Mouse (Mus musculus) hindbrain, embryonic 14.5 days (tissue): ENCODE data around the gene Akap7. TPM values are rescaled to one million over a fixed set of nuclear protein-coding genes. Genes with fewer than 3 reads are reported as not detected.
"Not testable (repeated sequence)": the region's sequence is repeated elsewhere in the genome, so short reads cannot be mapped to it uniquely, and the experiment has no call there.

Source experiments
- ATAC-seq: fragments of 200-750 bp; cut with Nextera tagmentation; 2 replicates; pipeline ENCODE4 v1.8.0; 2017; ENCODE audit warnings: moderate number of reproducible peaks, mild to moderate bottlenecking, moderate TSS enrichment, moderate library complexity; ENCODE audit not compliant: low FRiP score
- DNase-seq: peaks from one replicate; pipeline ENCODE4 v3.0.0-alpha.2; 2015; ENCODE audit warnings: low spot score
- H3K27ac ChIP-seq: fragments of 300-500 bp; sonication (generic); 2 replicates; pipeline ENCODE4 v1.5.1; 2014; ENCODE audit warnings: mild to moderate bottlenecking, moderate library complexity
- H3K27me3 ChIP-seq: fragments of 300-500 bp; sonication (generic); 2 replicates; pipeline ENCODE4 v1.6.1; 2014; ENCODE audit warnings: mild to moderate bottlenecking, low read length, mixed read lengths; ENCODE audit not compliant: control insufficient read depth, insufficient read depth
- H3K36me3 ChIP-seq: fragments of 300-500 bp; sonication (generic); replicated peaks from 2 replicates; pipeline ENCODE4 v1.6.1; 2014; ENCODE audit not compliant: control insufficient read depth, insufficient read depth
- H3K4me1 ChIP-seq: fragments of 300-500 bp; sonication (generic); replicated peaks from 2 replicates; pipeline ENCODE4 v1.6.1; 2014; ENCODE audit warnings: antibody characterized with exemption, low read length, mixed read lengths; ENCODE audit not compliant: control insufficient read depth, insufficient read depth
- H3K4me2 ChIP-seq: fragments of 300-500 bp; sonication (generic); replicated peaks from 2 replicates; pipeline ENCODE4 v1.6.1; 2014; ENCODE audit warnings: mild to moderate bottlenecking, moderate library complexity
- H3K4me3 ChIP-seq: fragments of 300-500 bp; sonication (generic); replicated peaks from 2 replicates; pipeline ENCODE4 v1.5.1; 2014; ENCODE audit warnings: mild to moderate bottlenecking, low read length
- H3K9ac ChIP-seq: fragments of 300-500 bp; sonication (generic); 2 replicates; pipeline ENCODE4 v1.6.1; 2014
- H3K9me3 ChIP-seq: fragments of 300-500 bp; sonication (generic); 2 replicates; pipeline ENCODE4 v1.6.1; 2016; ENCODE audit warnings: low read length; ENCODE audit not compliant: control insufficient read depth
- WGBS: fragments of 180-500 bp; shearing (Covaris S2); extraction: QIAGEN DNeasy Blood & Tissue Kit; methylation state at CpG from one replicate; pipeline ENCODE4 v1.1.7; 2014; 5-methylcytosine and 5-hydroxymethylcytosine counted together
- polyA plus RNA-seq: library from polyadenylated mRNA; unstranded; fragments of >200 nt; fragmentation: Nextera tagmentation; extraction: Ambion mirVana; gene quantifications from 2 replicates; pipeline ENCODE4 v1.2.1, GENCODE M21; 2014

Gene Akap7
- polyA plus RNA-seq, 1 experiment from 2014 or later: 48.8 TPM

DNA sequence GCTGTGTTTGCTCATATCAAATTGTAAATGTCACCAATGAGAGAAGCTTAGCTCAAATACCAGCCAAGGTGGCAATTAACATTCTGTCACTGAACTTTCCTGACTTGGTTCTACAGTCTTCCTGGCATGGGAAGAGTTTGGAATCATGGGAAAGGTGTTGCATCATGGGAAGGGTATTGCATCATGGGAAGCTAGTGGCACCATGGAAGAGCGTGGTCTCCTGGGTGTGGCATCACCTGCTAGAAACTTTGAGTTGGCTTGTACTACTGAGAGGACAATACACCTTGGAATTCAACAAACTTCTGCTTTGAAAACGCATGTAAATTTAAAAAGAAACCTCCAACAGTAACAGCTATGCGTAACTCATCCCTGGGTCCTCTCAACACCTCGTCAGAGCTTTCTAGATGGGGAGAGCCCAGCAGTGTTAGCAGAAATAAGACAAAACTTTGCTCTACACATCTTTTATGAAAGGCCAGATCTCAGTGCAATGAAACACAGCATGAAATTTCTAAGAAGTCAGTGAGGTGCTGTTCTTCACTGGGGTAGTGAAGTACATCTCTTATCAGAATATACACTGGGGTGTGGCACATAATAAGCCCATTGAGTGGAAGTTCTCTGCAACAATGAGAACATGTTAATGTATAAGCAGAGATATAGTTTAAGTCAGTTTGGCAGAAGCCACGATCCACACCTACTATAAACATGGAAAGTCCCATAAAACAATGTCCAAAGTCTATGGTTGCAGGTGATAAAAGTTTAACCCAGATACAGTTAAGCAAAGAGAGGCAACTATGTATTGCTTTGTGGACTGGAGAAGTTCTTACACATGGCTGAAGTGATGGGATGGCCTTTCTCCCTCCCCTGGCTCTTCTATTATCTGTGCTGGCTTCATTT, 115.2 kb downstream of the Akap7 start:
- Histone ChIP-seq H3K4me2 (no peak overlapping the region), H3K27me3 (no peaks in the 10 kb centered on the region), H3K9ac (no peak overlapping the region), H3K9me3 (no peaks in the 10 kb centered on the region), H3K4me3 (no peak overlapping the region), H3K36me3 (no peaks in the 10 kb centered on the region), H3K27ac (no peak overlapping the region), H3K4me1 (no peaks in the 10 kb centered on the region)
- DNase-seq (no peak), ATAC-seq (no peak)
- 91% methylated on average over 5 of the region's 5 CpGs for WGBS

- Histone ChIP-seq H3K27ac (no peak overlapping the region), H3K4me3 (no peak overlapping the region), H3K9me3 (no peaks in the 10 kb centered on the region), H3K27me3 (no peaks in the 10 kb centered on the region), H3K4me1 (no peaks in the 10 kb centered on the region), H3K4me2 (no peak overlapping the region), H3K9ac (no peak overlapping the region), H3K36me3 (no peaks in the 10 kb centered on the region)
- ATAC-seq (no peak), DNase-seq (no peak)
- WGBS: 88% methylated on average over 4 of the region's 4 CpGs
These were observed 116.5 kb downstream of the Akap7 start for GRCm38 (mm10) chr10:25191166-25191565.

DNA sequence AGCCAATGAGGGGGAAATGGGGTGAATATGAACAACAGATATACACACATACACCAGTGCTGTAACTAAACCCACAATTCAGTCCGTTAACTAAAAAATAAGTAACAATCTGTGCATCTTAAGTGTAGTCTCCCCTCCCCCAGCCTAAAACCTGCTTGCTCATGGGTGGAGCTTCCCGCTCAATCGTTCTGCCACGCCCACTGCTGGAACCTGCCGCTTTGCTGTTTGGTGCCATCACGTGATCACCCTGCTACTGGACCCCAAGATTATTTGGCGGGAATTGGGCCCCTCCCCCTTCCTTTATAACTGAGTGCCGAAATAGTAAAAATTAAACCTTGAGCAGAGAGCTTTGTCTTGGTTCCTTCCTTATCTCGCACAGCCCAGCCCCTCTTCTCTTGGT, 121.4 kb downstream of the Akap7 start:
- not testable (repeated sequence) for H3K27ac ChIP-seq, H3K9ac ChIP-seq, DNase-seq, H3K27me3 ChIP-seq, ATAC-seq, H3K4me3 ChIP-seq, H3K36me3 ChIP-seq, H3K4me1 ChIP-seq, H3K9me3 ChIP-seq, H3K4me2 ChIP-seq
- WGBS: 67% methylated on average over 9 of the region's 9 CpGs

GRCm38 (mm10) chr10:25185691-25186090, 122.0 kb downstream of the Akap7 start:
- WGBS: 89% methylated on average over 4 of the region's 4 CpGs
- Histone ChIP-seq H3K4me2 (no peak overlapping the region), H3K4me1 (no peaks in the 10 kb centered on the region), H3K27ac (no peak overlapping the region), H3K36me3 (no peaks in the 10 kb centered on the region), H3K27me3 (no peaks in the 10 kb centered on the region), H3K4me3 (no peak overlapping the region), H3K9ac (no peak overlapping the region), H3K9me3 (no peaks in the 10 kb centered on the region)
- ATAC-seq: no peak
- no peak for DNase-seq

DNA sequence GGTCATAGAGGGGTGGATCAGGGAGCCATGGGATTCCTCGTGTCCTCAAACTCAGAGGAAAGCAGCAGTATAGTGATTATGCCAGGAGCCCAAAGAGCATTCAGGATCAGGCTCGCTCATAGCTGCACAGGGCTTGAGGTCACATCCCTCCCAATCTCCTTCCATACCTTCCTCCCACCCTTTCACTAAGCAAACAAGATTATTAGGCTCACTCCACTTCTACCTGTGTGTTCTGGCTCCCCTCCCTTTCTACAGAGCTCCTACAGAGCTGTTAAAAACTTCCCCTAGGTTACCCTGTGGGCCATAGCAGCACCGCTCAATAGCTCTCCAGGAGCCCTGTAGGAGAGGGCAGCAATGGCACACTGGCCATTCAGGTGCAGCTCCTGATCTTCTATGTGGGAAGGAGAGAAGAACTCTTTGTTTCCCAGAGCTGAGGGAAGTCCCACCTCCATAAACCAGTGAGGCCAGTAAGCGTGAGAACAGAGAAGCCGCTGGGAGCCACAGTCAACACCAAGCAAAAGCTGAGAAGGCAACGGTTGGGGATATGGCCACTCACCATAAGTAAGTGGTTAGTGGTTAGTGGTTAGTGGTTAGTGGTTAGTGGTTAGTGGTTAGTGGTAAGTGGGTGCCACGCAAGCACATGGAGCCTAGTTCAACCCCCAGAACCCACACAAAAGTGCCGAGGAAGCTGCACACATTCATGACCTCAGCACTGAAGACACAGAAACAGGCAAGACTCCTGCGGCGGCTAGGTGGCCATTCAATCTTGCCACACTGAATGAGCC, 122.7 kb downstream of the Akap7 start:
- Histone ChIP-seq H3K9ac (no peak overlapping the region), H3K4me1 (no peaks in the 10 kb centered on the region), H3K9me3 (no peaks in the 10 kb centered on the region), H3K4me3 (no peak overlapping the region), H3K4me2 (no peak overlapping the region), H3K36me3 (no peaks in the 10 kb centered on the region), H3K27ac (no peak overlapping the region), H3K27me3 (no peaks in the 10 kb centered on the region)
- WGBS: 85% methylated on average over 10 of the region's 10 CpGs
- DNase-seq (no peak), ATAC-seq (no peak)

DNA sequence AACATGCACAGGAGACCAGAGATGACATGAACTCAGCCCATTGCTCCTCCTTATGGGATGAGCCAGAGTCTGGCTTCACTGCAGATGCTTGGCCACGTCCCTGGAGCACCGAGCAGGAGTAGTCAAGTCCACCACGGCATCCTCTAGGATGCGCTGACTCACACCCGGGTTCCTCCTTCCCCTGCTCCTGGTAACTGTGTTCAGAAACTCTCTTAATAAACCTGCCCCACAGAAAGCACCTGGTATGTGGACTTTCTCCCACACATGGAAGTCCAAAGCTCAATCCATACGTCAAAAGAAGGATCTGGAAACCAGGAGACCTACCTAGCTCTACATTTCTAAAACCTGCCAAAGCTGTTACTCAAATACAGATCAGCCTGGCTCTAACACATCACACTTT, 124.4 kb downstream of the Akap7 start:
- no peaks in the 10 kb centered on the region for H3K27me3 ChIP-seq
- H3K4me1 ChIP-seq: no peaks in the 10 kb centered on the region
- no peak overlapping the region for H3K27ac ChIP-seq
- H3K9ac ChIP-seq: no peak overlapping the region
- WGBS: 96% methylated on average over 6 of the region's 6 CpGs
- H3K4me2 ChIP-seq: no peak overlapping the region
- no peak overlapping the region for H3K4me3 ChIP-seq
- no peaks in the 10 kb centered on the region for H3K9me3 ChIP-seq
- ATAC-seq: no peak
- DNase-seq: no peak
- no peaks in the 10 kb centered on the region for H3K36me3 ChIP-seq

GRCm38 (mm10) chr10:25179030-25179429, 128.6 kb downstream of the Akap7 start:
- ATAC-seq (no peak), DNase-seq (no peak)
- WGBS: 84% methylated on average over 4 of the region's 4 CpGs

DNA sequence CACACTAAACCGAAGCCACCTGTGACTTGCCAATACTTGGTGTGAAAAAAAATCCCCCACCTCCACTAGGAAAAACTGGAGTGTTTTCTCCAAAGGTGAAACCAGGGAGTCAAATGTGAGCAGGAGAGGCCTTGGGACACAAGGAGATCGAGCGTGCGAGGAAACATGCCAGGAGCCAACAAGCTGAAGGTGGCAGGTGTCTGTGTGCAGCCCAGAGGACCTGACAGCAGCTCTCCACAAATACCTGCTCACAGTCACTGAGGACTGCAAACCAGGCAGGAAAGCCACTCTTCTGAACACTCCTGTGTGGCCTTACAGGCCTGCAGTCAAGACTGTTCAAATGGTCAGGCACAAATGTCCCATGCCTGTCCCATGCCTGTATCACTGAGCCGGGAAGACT, 130.4 kb downstream of the Akap7 start:
- no peak for DNase-seq
- Histone ChIP-seq H3K4me1 (no peaks in the 10 kb centered on the region), H3K36me3 (no peaks in the 10 kb centered on the region), H3K9me3 (no peaks in the 10 kb centered on the region), H3K27ac (no peak overlapping the region), H3K4me2 (no peak overlapping the region), H3K4me3 (no peak overlapping the region), H3K27me3 (no peaks in the 10 kb centered on the region), H3K9ac (no peak overlapping the region)
- no peak for ATAC-seq
- WGBS: 93% methylated on average over 5 of the region's 5 CpGs

More at GRCm38 (mm10) chr10:25179030-25179429, 128.6 kb downstream of the Akap7 start:
- no peaks in the 10 kb centered on the region for H3K36me3 ChIP-seq
- no peaks in the 10 kb centered on the region for H3K4me1 ChIP-seq
- no peaks in the 10 kb centered on the region for H3K9me3 ChIP-seq
- H3K27me3 ChIP-seq: no peaks in the 10 kb centered on the region
- H3K9ac ChIP-seq: no peak overlapping the region
- no peak overlapping the region for H3K4me3 ChIP-seq
- H3K4me2 ChIP-seq: no peak overlapping the region
- no peak overlapping the region for H3K27ac ChIP-seq

DNA sequence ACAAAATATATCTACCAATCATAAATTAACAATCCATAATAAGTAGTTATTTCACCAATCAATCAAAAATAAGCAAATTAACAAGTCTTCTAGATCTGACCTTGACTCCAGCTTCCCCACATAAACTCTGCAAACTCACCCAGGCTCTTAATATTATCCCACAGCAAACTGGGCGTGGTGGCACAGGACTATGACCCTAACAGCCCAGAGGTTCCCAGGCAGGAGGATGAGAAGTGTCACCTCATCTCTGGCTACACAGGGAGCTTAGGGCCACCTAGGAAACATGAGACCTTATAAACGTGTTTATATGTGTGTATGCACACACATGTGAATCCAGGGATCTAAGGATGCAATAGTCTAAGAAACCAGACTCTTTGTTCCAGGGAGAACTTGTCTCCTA, 132.8 kb downstream of the Akap7 start:
- no peak overlapping the region for H3K4me3 ChIP-seq
- H3K4me2 ChIP-seq: no peak overlapping the region
- H3K36me3 ChIP-seq: no peaks in the 10 kb centered on the region
- H3K9ac ChIP-seq: no peak overlapping the region
- no peaks in the 10 kb centered on the region for H3K27me3 ChIP-seq
- 78% methylated on average over 2 of the region's 2 CpGs for WGBS
- DNase-seq (no peak), ATAC-seq (no peak)
- H3K9me3 ChIP-seq: no peaks in the 10 kb centered on the region
- H3K27ac ChIP-seq: no peak overlapping the region
- no peaks in the 10 kb centered on the region for H3K4me1 ChIP-seq
